Mouse (Mus musculus) lung, adult 18-20 months (tissue): ENCODE results near the gene Snapc3.
"Not testable (repeated sequence)": the region's sequence is repeated elsewhere in the genome, so short reads cannot be mapped to it uniquely, and the experiment has no call there.

Source experiments
- DNase-seq, 2 experiments: peaks; one replicate each; pipeline ENCODE4 v3.0.0; 2022; ENCODE audit warnings: mixed read lengths in 2 of 2

The Snapc3 gene

GRCm38 (mm10) chr4:83418781-83419180 lies 1.3 kb downstream of the Snapc3 start:
- no peak for DNase-seq

GRCm38 (mm10) chr4:83423641-83424040 lies 6.1 kb downstream of the Snapc3 start:
- DNase-seq = no peak

GRCm38 (mm10) chr4:83425119-83425518 lies 7.6 kb downstream of the Snapc3 start:
- no peak for DNase-seq

GRCm38 (mm10) chr4:83427141-83427540 lies 9.6 kb downstream of the Snapc3 start:
- DNase-seq = no peak

DNA sequence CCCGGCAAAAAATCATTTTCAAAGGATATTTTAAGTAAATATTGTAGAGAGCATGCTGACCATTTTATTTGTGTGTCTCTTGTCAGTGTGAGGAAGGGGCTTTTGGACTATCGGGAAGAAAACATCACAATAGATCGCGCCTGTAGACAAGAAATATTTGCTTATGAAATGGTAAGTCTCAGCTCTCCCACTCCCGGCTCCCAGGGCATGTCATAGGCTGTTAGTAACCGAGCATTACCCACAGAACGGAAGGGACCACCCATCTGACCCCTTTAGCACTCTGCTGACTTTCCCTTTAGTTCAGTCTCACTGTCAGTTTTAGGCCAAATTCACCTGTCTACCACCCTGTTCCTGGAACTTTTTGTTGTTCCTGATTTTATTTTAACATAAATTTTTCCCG lies 10.2 kb downstream of the Snapc3 start:
- no peak for DNase-seq

DNA sequence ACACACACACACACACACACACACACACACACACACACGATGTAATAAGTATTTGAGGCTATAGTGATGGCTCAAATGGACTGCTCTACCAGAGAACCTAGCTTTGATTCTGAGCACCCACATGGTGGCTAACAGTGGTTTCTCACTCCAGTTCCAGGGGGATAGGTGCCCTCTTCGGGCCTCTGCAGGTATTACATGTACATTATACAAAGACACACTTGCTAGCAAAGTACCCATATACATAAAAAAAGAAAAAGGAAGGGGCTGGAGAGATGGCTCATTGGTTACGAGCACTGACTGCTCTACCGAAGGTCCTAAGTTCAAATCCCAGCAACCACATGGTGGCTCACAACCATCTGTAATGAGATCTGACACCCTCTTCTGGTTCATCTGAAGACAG lies 11.3 kb downstream of the Snapc3 start:
- DNase-seq = no peak

DNA sequence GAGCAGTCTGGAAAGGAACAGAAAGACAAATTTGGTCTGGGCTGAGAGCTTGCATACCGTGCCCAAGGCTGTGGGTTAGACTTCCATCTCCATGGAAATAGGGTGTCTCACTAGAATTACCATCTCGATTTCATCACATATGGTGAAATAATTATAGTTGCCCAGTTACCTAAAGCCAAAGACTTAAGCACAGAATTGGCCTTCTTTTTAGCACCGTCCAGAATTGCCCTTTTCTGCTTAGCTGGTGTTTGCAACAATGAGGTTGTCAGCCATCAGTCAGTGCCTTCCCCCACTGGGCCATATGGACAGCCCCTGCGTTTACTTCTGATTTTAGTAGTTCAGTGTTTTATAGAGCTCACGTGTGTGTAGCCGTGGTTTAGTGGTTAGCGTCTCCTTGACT lies 14.4 kb downstream of the Snapc3 start:
- no peak for DNase-seq

GRCm38 (mm10) chr4:83432901-83433300 lies 15.4 kb downstream of the Snapc3 start:
- DNase-seq = no peak

DNA sequence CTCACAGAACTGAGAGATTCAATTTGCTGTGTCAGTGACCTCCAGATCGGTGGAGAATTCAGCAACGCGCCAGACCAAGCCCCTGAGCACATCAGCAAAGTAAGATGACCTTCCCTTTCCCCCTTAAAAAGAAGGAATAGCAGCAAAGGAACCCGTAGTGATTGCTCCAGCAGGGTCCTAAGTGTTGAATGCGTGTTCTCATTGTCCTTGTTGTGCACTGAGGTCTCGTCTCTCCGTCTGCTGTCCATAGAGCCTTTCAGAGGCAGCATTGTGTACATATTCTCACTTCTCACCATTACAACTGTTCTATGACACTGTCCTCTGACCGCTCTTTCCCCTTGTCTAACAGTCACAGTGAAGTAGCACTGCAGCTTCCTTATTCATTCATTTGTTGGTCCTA lies 18.9 kb downstream of the Snapc3 start:
- no peak for DNase-seq

DNA sequence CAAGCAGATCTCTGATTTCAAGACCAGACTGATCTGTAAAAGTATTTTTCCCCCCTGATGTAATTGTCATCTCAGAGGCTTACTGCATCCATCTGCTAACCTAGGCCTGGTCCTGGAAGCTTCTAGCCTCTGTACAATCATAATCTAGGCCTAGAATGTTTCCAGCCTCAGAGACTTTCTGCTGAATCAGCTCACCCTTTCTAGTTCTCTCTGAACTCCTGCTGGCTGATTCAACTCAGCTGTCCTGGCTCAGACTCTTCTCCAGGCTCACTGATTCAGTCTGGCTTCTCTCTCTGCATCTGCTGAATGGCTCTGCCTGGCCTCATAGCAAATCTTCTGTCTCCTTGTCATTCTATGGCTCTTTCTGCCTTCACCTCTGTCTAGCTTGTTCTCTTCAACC lies 20.6 kb downstream of the Snapc3 start:
- no peak for DNase-seq

GRCm38 (mm10) chr4:83439045-83439444 lies 21.5 kb downstream of the Snapc3 start:
- DNase-seq = no peak

- no peak for DNase-seq
Measured at GRCm38 (mm10) chr4:83441050-83441449, 23.5 kb downstream of the Snapc3 start.

DNA sequence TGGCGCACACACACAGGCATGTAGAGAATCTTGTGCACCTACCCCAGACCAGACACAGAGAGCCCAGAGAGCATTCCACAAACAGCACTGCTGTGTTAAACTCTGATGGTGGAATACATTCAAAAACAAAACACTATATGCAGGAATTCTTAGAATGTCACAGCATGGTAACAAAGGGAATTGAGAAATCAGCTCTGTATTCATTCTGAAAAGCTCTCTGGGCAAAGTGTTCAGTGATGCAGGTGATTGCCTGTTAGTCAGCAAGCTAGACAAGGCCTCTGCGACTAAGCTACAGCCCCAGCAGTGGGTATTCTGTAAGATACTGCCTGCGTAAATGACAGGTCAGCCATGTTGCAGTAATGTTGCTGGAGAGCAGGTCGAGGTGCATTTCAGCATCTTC lies 33.3 kb downstream of the Snapc3 start:
- DNase-seq = no peak

DNA sequence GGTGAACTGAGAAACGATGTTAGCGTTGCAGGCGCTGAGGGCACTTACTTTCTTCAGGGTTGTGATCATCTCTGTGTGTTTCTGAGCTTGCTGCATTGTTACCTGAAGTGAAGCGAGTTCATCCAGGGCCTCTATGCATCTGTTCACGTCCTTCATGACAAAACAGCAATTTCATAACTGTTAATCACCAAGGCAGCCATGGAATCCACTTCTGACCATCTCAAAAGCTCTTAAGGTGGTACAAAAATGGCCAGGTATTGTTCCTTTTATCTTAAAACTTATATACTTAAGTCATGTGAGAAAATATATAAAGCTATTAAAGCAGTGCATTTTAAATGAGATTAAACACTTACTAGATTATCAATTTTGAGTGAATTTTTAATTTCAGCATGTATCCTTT lies 42.6 kb downstream of the Snapc3 start:
- DNase-seq = no peak

DNA sequence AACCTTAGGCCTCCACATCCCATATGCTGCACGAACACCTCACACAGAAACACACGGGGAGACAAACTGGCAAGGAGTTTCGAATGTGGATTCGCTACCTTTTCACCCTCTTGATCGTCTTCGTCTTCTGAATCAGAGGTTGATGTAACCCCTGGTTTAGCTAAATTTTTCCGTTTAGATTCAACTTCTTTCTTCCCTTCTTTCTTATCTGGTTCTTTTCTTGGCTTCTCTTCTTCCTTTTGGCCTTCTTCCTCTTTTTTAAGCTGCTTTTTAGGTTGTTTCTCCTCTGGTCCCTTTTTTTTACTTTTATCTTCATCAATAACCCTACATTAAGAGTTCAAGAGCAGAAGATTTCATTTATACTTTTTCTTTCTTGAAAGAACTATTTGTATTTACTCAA lies 47.3 kb downstream of the Snapc3 start:
- DNase-seq = no peak

DNA sequence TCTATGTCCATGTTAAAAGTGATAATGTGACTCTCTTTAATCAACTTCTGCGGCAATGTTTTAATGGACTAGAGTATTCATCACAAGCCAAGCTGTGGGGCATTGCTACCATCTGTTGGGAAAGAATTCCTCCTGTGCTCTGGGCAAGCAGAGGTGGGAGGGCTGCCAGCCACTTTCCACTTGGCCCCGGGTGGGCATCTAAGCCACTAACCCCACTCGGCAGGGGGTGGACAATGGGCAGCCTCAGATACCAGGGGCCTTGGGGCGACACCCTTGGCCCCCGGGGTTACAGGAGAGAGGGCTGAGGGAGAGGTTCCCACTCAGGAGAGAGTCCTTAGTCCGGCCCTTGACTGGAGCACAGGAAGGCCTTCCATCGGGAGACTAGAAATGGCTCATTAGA lies 50.1 kb downstream of the Snapc3 start:
- DNase-seq = no peak

- DNase-seq = no peak
Measured at GRCm38 (mm10) chr4:83468208-83468607, 50.7 kb downstream of the Snapc3 start.

DNA sequence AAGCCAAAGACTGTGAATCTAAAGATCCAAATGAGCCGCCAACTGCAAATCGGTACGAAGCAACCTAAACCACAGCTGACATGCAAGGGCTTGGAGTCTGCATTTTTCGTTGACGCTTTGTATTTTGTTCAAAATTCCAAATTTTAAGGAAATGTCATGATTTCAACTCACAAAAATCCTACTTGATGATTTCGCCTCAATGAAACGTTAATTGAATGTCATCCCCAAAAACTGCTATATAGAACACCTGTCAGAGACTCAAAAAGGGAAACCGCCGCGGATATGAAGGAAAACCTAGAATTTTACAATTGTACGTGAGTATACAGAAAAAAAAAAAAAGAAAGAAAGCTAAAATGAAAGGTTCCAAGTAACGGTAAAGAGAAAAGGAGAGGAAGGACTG lies 67.7 kb downstream of the Snapc3 start:
- no peak for DNase-seq

- peak; percentile 79 to 86 for DNase-seq
Measured at GRCm38 (mm10) chr4:83485735-83486116, 68.2 kb downstream of the Snapc3 start.

- peak; percentile 82 to 85 for DNase-seq
Measured at GRCm38 (mm10) chr4:83486117-83486901, 68.8 kb downstream of the Snapc3 start, which contains the start of gene Psip1. Psip1 (minus strand) TSS chr4:83486459.

GRCm38 (mm10) chr4:83489121-83489520 lies 71.6 kb downstream of the Snapc3 start:
- DNase-seq = no peak

DNA sequence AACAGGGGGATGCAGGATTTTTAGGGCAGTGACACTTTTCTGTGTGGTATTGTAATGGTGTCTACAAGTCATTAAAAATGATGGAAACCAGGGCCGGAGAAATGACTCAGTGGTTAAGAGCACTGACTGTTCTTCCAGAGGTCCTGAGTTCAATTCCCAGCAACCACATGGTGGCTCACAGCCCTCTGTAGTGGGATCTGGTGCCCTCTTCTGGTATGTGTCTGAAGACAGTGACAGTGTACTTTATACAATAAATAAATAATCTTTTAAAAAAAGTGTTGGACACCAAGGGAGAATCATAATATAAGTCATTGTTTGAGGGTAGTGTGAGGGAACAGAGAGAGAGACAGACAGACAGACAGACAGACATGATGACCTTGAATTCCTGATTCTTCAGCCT lies 75.6 kb downstream of the Snapc3 start:
- DNase-seq = no peak

- not testable (repeated sequence) for DNase-seq
Measured at GRCm38 (mm10) chr4:83497013-83497412, 79.5 kb downstream of the Snapc3 start.

DNA sequence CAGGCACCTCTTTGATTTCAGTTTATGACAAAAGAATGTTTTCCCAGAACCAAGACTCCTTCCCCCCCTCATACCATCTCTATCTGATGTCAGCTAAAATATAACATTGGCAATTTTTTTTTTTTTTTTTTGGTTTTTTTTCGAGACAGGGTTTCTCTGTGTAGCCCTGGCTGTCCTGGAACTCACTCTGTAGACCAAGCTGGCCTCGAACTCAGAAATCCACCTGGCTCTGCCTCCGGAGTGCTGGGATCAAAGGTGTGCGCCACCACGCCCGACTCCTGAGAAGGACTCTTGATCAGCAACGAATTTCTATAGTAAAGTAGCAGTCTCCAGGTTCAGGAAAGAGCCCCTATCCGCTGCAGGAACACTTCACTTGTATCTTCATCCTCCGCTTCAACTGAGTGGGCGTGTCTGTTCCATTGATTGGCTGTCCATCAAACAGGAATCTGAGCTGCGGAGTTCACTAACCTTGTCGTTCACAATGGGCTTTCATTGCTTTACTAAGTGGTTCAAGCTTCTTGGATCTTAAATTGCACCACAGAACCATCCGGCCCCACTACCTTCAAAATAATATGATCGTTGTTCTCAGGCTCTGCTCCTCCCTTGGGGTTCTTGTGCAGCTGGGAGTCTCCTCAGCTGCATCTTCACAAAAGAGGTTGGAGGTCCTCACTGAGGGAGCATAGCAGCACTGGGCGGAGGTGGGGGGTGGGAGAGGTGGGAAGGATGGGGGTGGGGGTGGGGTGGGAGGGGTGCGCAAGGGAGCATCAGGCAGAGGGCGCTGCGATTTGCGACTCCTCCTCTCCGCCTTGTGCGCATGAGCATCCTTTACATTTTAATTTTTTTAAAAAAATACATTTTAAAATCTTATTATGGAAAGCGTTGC lies 82.9 kb downstream of the Snapc3 start:
- no peak for DNase-seq
